Mouse (Mus musculus) stomach, postnatal 0 days (tissue): Measurements from ENCODE around the gene Mpp4. TPM values are rescaled to one million over a fixed set of nuclear protein-coding genes. Genes with fewer than 3 reads are reported as not detected.

ENCODE experiments used
- ATAC-seq: fragments of 200-750 bp; cut with Nextera tagmentation; 2 replicates; pipeline ENCODE4 v1.8.0; 2017; ENCODE audit not compliant: low FRiP score, low TSS enrichment
- DNase-seq: peaks from one replicate; pipeline ENCODE4 v3.0.0-alpha.2; 2016; ENCODE audit warnings: low spot score
- H3K27ac ChIP-seq: fragments of 300-500 bp; sonication (generic); replicated peaks from 2 replicates; pipeline ENCODE4 v1.5.1; 2014; ENCODE audit warnings: mild to moderate bottlenecking, control low read depth
- H3K27me3 ChIP-seq: fragments of 300-500 bp; sonication (generic); 2 replicates; pipeline ENCODE4 v1.6.1; 2014; ENCODE audit warnings: low read length; ENCODE audit not compliant: control insufficient read depth, insufficient read depth
- H3K36me3 ChIP-seq: fragments of 300-500 bp; sonication (generic); 2 replicates; pipeline ENCODE4 v1.6.1; 2014; ENCODE audit warnings: low read length, mixed read lengths; ENCODE audit not compliant: control insufficient read depth, insufficient read depth
- H3K4me1 ChIP-seq: fragments of 300-500 bp; sonication (generic); replicated peaks from 2 replicates; pipeline ENCODE4 v1.6.1; 2014; ENCODE audit warnings: antibody characterized with exemption; ENCODE audit not compliant: control insufficient read depth, insufficient read depth
- H3K4me2 ChIP-seq: fragments of 300-500 bp; sonication (generic); replicated peaks from 2 replicates; pipeline ENCODE4 v1.6.1; 2014; ENCODE audit warnings: low read depth, mild to moderate bottlenecking, control low read depth, moderate library complexity
- H3K4me3 ChIP-seq: fragments of 300-500 bp; sonication (generic); 2 replicates; pipeline ENCODE4 v1.5.1; 2014; ENCODE audit warnings: low read depth, low read length, control low read depth
- H3K9ac ChIP-seq: fragments of 300-500 bp; sonication (generic); 2 replicates; pipeline ENCODE4 v1.6.1; 2014; ENCODE audit warnings: mild to moderate bottlenecking, low read length, control low read depth, mixed read lengths
- H3K9me3 ChIP-seq: fragments of 300-500 bp; sonication (generic); 2 replicates; pipeline ENCODE4 v1.6.1; 2016; ENCODE audit warnings: low read length; ENCODE audit not compliant: control insufficient read depth
- CTCF ChIP-seq: IDR thresholded peaks from 2 replicates; pipeline ENCODE4 v1.5.1; 2016; ENCODE audit warnings: antibody characterized with exemption, low read depth, mild to moderate bottlenecking, moderate library complexity
- EP300 ChIP-seq: optimal IDR thresholded peaks from 2 replicates; pipeline ENCODE3; 2016; ENCODE audit warnings: antibody characterized with exemption
- WGBS: fragments of 180-500 bp; shearing (Covaris S2); extraction: QIAGEN DNeasy Blood & Tissue Kit; methylation state at CpG from one replicate; pipeline ENCODE4 v1.1.7; 2014; 5-methylcytosine and 5-hydroxymethylcytosine counted together
- polyA plus RNA-seq: library from polyadenylated mRNA; unstranded; fragments of >200 nt; fragmentation: Nextera tagmentation; extraction: Ambion mirVana; gene quantifications from 2 replicates; pipeline ENCODE4 v1.2.1, GENCODE M21; 2015

Mpp4 gene
- polyA plus RNA-seq, 1 experiment from 2014 or later, result 0.13 TPM

- Histone ChIP-seq H3K27ac (no peak overlapping the region), H3K27me3 (no peaks in the 10 kb centered on the region), H3K4me3 (no peak overlapping the region), H3K4me1 (no peaks in the 10 kb centered on the region), H3K36me3 (no peaks in the 10 kb centered on the region), H3K9ac (no peak overlapping the region), H3K4me2 (no peak overlapping the region), H3K9me3 (no peaks in the 10 kb centered on the region)
- TF ChIP-seq EP300 (no peak), CTCF (no peak)
- 77% methylated on average over 9 of the region's 9 CpGs for WGBS
- DNase-seq (no peak), ATAC-seq (no peak)
Measured at GRCm38 (mm10) chr1:59166232-59166905, 3.2 kb upstream of the Mpp4 start.

- ATAC-seq, result no peak
- H3K27ac ChIP-seq, result no peak overlapping the region
- no peak for TF ChIP-seq CTCF
- no peak for TF ChIP-seq EP300
- H3K4me1 ChIP-seq, result no peaks in the 10 kb centered on the region
- H3K4me2 ChIP-seq, result no peak overlapping the region
- H3K27me3 ChIP-seq, result no peaks in the 10 kb centered on the region
- no peak for DNase-seq
- 71% methylated on average over 5 of the region's 5 CpGs for WGBS
- H3K36me3 ChIP-seq, result no peaks in the 10 kb centered on the region
- no peaks in the 10 kb centered on the region for H3K9me3 ChIP-seq
- H3K4me3 ChIP-seq, result no peak overlapping the region
- no peak overlapping the region for H3K9ac ChIP-seq
Measured at GRCm38 (mm10) chr1:59163918-59164317, 729 bp upstream of the Mpp4 start.

- no peaks in the 10 kb centered on the region for H3K27me3 ChIP-seq
- TF ChIP-seq EP300 (no peak), CTCF (no peak)
- no peaks in the 10 kb centered on the region for H3K36me3 ChIP-seq
- H3K9ac ChIP-seq, result no peak overlapping the region
- H3K9me3 ChIP-seq, result no peaks in the 10 kb centered on the region
- H3K4me2 ChIP-seq, result no peak overlapping the region
- ATAC-seq, result no peak
- no peak overlapping the region for H3K27ac ChIP-seq
- no peaks in the 10 kb centered on the region for H3K4me1 ChIP-seq
- H3K4me3 ChIP-seq, result no peak overlapping the region
- no peak for DNase-seq
- 67% methylated on average over 8 of the region's 8 CpGs for WGBS
Measured at GRCm38 (mm10) chr1:59162309-59163024, 722 bp downstream of the Mpp4 start.

- no peaks in the 10 kb centered on the region for H3K9me3 ChIP-seq
- no peak overlapping the region for H3K27ac ChIP-seq
- no peaks in the 10 kb centered on the region for H3K27me3 ChIP-seq
- H3K4me3 ChIP-seq, result no peak overlapping the region
- ATAC-seq (no peak), DNase-seq (no peak)
- WGBS, result 88% methylated on average over 6 of the region's 6 CpGs
- TF ChIP-seq CTCF, result no peak
- TF ChIP-seq EP300, result no peak
- no peak overlapping the region for H3K9ac ChIP-seq
- no peak overlapping the region for H3K4me2 ChIP-seq
- no peaks in the 10 kb centered on the region for H3K4me1 ChIP-seq
- H3K36me3 ChIP-seq, result no peaks in the 10 kb centered on the region
Measured at GRCm38 (mm10) chr1:59161396-59161795, 1.8 kb downstream of the Mpp4 start.

- 87% methylated on average over 6 of the region's 6 CpGs for WGBS
- Histone ChIP-seq H3K4me3 (no peak overlapping the region), H3K36me3 (no peaks in the 10 kb centered on the region), H3K4me1 (no peaks in the 10 kb centered on the region), H3K27ac (no peak overlapping the region), H3K9me3 (no peaks in the 10 kb centered on the region), H3K9ac (no peak overlapping the region), H3K4me2 (no peak overlapping the region), H3K27me3 (no peaks in the 10 kb centered on the region)
- DNase-seq, result no peak
- TF ChIP-seq EP300, result no peak
- no peak for TF ChIP-seq CTCF
- no peak for ATAC-seq
Measured at GRCm38 (mm10) chr1:59160871-59161270, 2.3 kb downstream of the Mpp4 start.

GRCm38 (mm10) chr1:59159136-59159535, 4.1 kb downstream of the Mpp4 start:
- Histone ChIP-seq H3K4me3 (no peak overlapping the region), H3K4me1 (no peaks in the 10 kb centered on the region), H3K36me3 (no peaks in the 10 kb centered on the region), H3K27me3 (no peaks in the 10 kb centered on the region), H3K9ac (no peak overlapping the region), H3K9me3 (no peaks in the 10 kb centered on the region), H3K27ac (no peak overlapping the region), H3K4me2 (no peak overlapping the region)
- DNase-seq (no peak), ATAC-seq (no peak)
- 79% methylated on average over 3 of the region's 3 CpGs for WGBS
- TF ChIP-seq EP300 (no peak), CTCF (no peak)
